Mouse (Mus musculus): ENCODE measurements around the gene Slc12a8.

Gene Slc12a8

DNA sequence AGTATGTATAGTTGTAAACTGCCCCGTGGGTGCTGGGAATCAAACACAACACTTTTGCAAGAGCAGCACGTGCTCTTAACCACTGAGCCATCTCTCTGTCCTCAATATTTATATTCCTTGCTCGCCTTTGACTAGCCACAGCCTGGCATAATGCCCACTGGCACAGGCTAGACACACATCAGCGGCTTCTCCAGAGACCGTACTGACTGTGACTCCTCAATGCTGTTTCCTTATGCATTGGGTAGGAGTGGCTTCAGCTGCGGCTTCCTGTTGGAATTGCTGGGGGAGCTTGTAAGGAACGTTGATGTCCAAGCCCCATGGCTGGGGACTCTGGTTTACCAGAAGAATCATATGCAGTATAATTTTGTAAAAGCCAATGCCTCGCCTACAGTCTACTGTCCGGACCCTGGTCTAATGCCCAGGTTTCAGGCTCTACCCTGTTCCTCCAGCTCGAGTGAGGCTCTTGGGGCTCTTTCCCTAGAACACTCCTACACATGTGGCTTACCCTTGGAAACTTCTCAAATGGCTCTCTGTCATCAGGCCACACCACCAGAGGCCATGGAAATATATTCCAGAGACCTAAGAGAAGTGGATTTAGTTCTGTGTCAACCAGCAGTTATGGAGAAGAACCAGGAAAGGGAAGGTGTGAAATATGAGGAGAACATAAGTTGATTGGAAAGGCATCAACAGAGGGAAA, 158.2 kb downstream of the Slc12a8 start:
- no peak for DNase-seq (ENCODE audit: low spot score)

DNA sequence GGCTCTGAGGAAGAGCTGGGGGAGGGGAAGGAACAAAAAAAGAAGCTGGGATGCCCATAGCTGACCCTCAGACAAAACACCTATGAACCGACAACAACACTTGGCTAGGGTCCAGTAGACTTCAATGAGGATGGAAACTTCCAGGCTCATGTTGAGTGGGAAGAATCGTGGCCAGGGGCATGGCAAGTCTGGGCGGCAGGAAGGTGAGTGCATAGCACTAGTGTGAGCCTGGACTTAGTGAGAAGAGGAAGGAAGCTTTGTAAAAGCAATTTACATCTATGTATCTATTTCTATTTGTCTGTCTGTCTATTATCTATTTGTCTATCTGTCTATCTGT, 158.7 kb downstream of the Slc12a8 start:
- DNase-seq (ENCODE audit: low spot score) = no peak

DNA sequence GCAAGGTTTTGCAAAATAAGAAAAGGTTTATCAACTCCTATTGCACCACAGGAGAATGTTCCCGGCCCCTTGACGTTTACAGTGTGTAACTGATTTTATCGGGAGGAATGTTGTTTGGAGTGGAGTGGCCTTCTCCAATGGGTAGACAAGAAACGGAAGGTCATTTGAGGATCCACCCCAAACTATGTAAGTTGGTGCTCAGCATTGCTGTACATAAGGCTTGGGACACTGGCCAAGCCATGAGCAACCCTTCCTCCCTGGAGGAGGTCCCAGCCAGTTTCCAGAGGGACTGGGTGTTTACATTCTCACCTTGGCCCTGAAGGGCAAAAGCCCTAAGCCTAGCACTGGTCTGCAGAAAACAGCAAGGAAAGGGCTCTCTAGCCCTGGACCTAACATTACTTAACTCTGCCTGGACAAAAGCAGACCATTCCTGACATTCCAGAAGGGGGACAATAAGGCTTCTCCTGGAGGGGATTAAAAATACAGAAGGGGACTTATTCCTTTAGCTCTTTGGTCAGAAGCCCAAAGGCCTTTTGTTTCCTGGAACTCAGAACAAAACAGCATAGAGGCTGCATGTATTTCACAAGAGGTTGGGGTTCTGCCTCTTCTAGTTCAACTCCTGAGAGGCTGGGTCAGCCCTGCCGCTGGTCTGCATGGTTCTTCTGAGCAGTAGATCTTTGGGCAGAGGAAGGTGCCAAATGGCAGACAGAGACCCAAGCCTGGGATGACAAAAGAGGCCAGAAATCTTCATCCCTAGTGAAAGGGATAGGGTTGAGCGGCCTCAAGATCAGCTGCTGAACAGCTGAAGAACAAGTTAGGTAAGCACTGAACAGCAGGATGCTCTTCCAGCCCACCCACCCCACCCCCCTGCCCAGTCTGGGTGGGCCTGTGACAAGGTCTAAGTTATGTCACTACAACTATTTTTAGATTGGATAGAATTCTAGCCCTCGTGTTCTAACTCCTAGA, 159.5 kb downstream of the Slc12a8 start:
- DNase-seq (ENCODE audit: low spot score) = peak; percentile 78

- no peak for DNase-seq (ENCODE audit: low spot score)
Measured at GRCm38 (mm10) chr16:33677313-33677690, 160.2 kb downstream of the Slc12a8 start.

- no peak for DNase-seq (ENCODE audit: low spot score)
Measured at GRCm38 (mm10) chr16:33677901-33678300, 160.8 kb downstream of the Slc12a8 start.

GRCm38 (mm10) chr16:33680271-33680670, 163.1 kb downstream of the Slc12a8 start:
- no peak for DNase-seq (ENCODE audit: low spot score)

GRCm38 (mm10) chr16:33680816-33681215, 163.7 kb downstream of the Slc12a8 start:
- DNase-seq (ENCODE audit: low spot score) = no peak

- no peak for DNase-seq (ENCODE audit: low spot score)
Measured at GRCm38 (mm10) chr16:33681661-33682060, 164.5 kb downstream of the Slc12a8 start.

GRCm38 (mm10) chr16:33682651-33683050, 165.5 kb downstream of the Slc12a8 start:
- DNase-seq (ENCODE audit: low spot score) = no peak

DNA sequence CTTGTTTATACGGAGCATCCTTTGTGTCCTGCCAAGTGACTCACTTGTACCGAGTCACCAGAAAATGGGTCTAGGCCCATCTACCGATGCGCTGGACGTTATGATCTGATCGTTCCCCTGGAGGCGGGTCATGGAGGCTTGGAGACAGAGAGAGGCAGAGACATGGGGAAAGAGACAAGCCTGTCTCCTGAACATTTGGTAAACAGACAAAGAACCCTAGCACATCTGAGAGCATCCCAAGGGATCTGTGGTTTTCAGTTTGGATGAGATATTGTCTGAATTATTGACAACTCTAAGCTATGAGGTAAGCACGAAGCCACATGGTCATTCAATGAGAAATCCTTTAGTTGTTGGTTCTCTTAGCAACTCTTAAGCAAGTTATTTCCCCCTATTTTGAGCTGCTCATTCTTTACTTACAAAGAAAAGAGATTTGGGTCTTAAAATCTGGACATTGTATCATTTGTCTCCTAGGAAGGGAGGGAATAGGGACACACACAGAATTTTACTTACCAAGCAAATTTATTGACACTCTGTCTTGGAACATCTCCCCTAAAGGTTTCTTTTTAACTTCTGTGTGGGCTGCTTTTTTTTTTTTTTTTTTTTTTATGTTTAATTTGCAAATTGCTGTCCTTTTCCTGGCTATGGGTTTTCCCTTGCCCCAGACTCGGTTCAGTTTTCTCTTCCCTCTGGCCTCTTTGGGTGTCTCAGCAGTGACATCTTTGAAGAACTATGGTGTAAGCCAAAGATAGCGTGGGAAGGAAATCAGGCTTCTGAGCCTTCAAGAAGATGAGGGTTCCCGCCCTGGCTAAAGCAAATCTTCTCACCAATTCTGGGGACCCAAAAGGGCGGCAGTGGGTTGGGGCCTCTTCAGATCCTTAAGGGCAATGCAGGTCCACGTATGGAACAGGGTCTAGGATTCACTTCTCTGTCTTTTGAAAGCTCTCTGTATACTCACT, 166.4 kb downstream of the Slc12a8 start:
- DNase-seq (ENCODE audit: low spot score) = no peak

DNA sequence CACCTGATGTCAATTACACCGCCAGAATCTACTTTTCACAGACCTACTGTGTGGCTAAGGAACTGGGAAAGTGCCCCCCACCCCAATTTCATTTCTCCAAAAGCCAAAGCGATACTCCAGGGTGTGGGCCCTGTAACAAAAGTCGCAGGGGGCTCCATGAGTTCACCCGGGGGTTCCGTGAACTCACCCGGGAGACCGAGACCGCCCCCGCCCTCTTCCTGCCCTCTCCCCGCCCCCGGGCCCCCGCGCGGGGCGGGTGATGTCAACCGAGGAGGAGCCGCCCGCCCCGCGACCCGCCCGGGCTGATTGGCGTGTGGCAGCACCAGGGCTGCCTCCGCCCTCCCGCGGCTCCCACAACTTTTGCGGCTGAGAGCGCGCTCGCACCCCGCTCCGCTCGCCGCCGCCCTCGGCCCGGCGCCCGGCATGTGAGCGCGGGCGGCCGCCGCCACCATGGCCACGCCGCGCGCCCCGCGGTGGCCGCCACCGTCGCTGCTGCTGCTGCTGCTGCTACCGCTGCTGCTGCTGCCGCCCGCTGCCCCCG, 167.1 kb downstream of the Slc12a8 start, which contains the start of gene Heg1:
Heg1 (plus strand) TSS at position 209 of the 541 bp plus-strand sequence.
- peak; percentile 78 for DNase-seq (ENCODE audit: low spot score)

DNA sequence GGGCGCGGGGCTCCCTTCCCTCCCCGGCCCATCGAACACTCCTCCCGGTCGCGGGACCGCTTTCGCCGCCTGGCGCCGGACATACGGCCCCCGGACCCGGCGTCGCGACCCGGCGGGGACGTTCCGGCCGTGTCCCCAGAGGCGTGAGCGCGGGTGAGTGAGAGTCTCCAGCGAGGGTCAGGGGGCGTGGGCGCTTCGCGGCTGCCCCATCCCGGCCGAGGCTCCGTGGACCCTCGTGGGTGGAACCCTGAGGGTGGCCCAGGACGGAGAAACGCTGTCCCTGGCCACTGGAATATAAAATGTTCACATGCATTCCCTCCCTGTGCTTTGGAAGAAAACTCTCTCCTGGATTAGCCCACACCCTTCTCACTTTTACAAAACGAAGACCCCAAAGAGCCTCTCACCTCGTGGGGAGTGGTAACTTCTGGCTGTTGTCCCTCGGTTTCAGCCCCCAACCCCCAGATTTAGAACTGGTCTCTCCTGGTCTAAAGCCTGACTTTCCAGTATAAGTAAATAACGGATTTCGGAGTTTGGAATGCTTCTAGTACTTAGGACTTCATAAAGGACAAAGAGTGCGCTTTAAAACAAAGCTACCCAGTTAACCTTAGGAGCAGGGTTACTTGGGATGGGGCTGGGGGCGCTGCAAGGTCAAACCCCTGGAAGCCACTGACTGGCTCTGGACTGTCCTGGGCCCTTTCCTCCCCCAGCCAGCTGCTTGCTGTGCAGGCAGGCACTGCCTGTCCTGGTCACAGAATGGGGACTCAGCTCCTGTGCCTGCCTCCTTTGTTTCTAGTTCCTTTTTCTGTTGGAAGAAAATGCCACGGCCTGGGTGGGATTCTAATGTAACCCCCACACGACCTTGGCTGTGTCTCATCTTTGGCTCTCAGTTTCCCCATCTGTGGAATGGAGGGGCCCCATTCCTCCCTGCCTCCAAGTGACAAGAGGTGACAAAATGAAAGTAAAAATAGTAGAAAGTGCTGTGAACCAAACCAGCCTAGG, 167.9 kb downstream of the Slc12a8 start:
- DNase-seq (ENCODE audit: low spot score) = no peak

DNA sequence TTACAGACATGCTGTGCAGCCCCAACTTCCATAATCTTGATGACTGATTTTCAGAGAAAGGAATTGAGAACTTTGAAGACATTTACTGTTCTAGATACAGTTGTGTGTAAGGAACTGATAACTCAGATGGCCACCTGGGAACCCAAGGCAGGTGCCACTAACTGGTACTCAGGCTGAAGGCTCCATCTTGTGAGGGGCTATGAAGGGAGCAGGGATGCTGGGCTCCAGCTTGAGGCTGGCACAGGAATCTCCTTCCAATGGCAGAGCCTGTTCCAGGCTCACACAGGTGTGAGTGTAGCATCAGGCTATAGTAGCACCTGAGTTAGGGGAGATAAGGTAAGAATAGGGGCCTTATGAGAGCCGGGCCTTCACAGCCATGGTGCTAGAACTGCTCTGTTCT, 168.9 kb downstream of the Slc12a8 start:
- DNase-seq (ENCODE audit: low spot score) = no peak

- DNase-seq (ENCODE audit: low spot score) = no peak
Measured at GRCm38 (mm10) chr16:33687724-33688123, 170.6 kb downstream of the Slc12a8 start.

DNA sequence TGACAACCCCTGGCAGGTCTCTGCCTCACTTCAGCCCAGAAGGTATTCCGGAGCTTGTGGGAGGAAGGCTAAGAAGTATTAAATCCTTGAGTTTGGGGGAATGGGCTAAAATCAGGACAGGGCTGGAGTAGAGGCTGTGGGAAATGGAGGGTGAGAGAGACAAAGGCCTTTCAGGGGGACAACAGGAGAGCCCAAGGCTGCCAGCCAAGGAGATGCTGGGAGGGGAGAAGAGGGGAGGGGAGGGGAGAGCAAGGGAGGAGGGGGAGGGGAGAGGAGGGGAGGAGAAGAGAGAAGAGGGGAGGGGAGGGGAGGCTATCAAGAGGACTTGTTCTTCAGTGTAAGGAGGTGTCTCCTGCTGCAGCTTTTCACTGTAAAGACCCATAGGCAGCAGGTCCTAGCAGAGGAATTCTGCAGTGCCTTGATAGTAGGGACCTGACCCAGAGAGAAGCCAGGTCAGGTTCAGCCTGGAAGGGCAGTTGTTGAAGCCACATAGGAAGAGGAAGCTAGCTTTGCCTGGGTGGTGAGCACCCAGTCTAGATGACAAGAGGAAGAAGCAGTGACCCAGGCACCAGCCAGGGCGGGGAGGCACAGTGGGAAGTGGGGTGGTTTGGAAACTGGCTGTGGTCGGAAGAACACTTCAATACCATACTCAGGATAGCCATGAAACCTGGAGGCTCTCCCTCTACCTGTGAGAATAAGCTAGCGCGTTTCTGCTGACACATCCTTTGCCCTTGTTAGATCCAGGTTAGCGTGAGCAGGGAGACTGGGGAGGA, 174.0 kb downstream of the Slc12a8 start:
- no peak for DNase-seq (ENCODE audit: low spot score)

DNA sequence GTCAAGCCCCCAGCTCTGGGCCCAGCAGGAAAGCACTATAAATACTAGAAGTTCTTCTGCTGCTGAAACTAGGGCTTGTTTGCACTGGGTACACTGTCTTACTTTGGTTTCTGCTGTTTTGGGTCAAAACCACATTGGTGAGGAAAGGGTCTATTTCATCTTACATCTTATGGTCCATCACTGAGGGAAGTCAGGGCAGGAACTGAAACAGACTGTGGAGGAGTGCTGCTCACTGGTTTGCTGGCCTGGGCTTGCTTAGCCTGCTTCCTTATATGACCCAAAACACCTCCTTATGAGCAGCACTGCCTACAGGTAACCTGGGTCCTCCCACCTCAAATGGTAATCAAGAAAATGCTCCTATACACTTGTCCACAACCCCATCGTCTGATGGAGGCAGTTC, 176.4 kb downstream of the Slc12a8 start:
- no peak for DNase-seq (ENCODE audit: low spot score)

DNA sequence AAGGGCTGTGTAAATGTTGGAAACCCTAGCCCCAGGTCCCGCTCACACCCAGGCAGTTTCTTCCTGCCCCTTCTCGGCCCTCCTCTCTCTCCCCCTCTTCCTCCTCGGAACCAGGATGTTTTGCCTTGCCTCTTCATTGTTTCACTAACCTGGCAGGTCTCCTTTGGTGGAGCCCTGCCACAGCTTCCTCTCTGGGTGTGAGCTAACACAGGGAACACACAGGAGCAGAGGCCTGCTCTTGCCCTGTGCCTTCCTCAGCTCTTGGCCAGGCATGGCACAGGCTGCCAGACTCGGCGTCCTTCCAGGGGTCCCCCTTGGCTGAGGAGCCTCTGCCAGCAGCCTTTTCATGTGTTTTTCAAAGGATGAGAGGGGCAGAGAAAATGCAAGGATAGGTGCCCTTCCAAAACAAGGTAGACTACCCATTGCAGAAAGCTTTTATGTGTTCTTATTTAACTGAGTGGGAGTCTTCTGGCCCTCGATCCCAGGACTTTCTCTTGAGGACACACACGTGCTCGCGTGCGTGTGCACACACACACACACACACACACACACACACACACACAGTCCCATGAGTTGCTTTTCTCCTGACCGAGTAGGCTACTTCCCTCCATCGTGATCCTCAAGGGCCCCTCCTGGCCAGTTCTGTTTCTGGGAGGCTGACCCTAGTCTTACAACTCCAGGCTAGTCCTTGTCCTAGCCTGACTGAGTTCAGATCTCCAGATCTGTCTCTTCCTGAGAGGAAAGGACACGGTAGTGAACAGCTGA, 179.9 kb downstream of the Slc12a8 start:
- DNase-seq (ENCODE audit: low spot score) = peak; percentile 49

DNA sequence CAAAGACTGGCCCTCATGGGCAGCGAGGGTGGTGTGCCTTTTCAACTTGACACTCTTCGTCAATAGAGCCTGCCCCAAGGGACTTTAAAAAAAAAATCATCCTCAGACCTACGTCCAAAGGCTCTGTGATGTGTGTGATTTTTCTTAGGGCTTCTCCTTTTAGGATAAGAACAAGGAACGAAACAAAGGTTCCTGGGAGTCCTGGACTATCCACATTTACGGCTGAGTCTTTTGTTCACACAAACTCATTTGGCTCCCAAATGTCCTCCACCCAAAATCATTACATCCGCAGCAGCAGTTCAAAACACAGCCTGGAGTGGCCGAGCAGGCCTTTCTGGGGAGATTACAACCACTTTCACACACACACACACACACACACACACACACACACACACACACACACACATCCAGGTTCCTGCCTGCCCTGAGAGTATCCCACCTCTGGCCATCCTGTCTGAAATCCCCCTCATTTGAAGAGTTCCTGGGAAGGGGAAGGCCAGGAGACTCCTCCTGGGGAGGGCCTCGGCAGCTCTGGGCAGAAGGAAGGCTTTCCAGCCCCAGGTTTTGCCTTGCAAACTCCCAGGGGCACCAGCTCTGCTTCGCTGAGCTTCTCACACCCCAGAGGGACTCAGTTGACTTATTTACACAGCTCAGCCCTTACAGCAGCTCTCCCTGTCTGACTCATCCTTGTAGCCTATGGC, 180.6 kb downstream of the Slc12a8 start:
- DNase-seq (ENCODE audit: low spot score) = no peak

Measured in ovary, adult 18-20 months (tissue).